Mouse (Mus musculus) spleen, adult 2 months (tissue): ENCODE data around the gene Tgtp2.

Experiments used
- CTCF ChIP-seq: fragments of 200-500 bp; IDR thresholded peaks from 2 replicates; pipeline ENCODE4 v1.5.1; 2011; ENCODE audit warnings: mild to moderate bottlenecking, inconsistent platforms; ENCODE audit not compliant: insufficient read depth, insufficient read length, insufficient replicate concordance; ENCODE audit errors: extremely low read depth
- POLR2A ChIP-seq: fragments of 200-500 bp; IDR thresholded peaks from 2 replicates; pipeline ENCODE4 v1.6.1; 2011; ENCODE audit warnings: low read depth, low read length, inconsistent platforms

- TF ChIP-seq POLR2A (no peak), CTCF (no peak)
These were observed 16.6 kb upstream of the Tgtp2 start for GRCm38 (mm10) chr11:49080636-49081035.
